Mouse (Mus musculus) T-cell, adult 2 months (primary cell): ENCODE results near the gene Nt5c3b.
A peak's percentile ranks its signal among the peaks of the same experiment; 100 is the strongest.

Source experiments
- DNase-seq: peaks from one replicate; pipeline ENCODE4 v3.0.0; 2022; ENCODE audit warnings: low spot score

Gene Nt5c3b

GRCm38 (mm10) chr11:100426820-100427219 lies 14.8 kb downstream of the Nt5c3b start:
- DNase-seq = no peak

- peak; percentile 57 for DNase-seq
Observed at GRCm38 (mm10) chr11:100425851-100426250, 15.8 kb downstream of the Nt5c3b start.

- DNase-seq = no peak
Observed at GRCm38 (mm10) chr11:100423836-100424235, 17.8 kb downstream of the Nt5c3b start.

GRCm38 (mm10) chr11:100421537-100421936 lies 20.1 kb downstream of the Nt5c3b start:
- no peak for DNase-seq

- DNase-seq = peak; percentile 23
Observed at GRCm38 (mm10) chr11:100414914-100415822, 26.4 kb downstream of the Nt5c3b start, which contains the start of gene Fkbp10. Gene Fkbp10, plus strand, starts transcription at chr11:100415697.

GRCm38 (mm10) chr11:100414021-100414913 lies 27.3 kb downstream of the Nt5c3b start, which contains the start of gene P3h4:
Gene P3h4, minus strand, starts transcription at chr11:100414836.
- DNase-seq = peak; percentile 45

GRCm38 (mm10) chr11:100413541-100413940 lies 28.1 kb downstream of the Nt5c3b start:
- DNase-seq = no peak

GRCm38 (mm10) chr11:100411736-100412135 lies 29.9 kb downstream of the Nt5c3b start:
- peak; percentile 42 for DNase-seq

GRCm38 (mm10) chr11:100409686-100410085 lies 31.9 kb downstream of the Nt5c3b start:
- DNase-seq = no peak

GRCm38 (mm10) chr11:100408835-100409462 lies 32.7 kb downstream of the Nt5c3b start:
- no peak for DNase-seq

- DNase-seq = peak; percentile 56
Observed at GRCm38 (mm10) chr11:100408076-100408834, 33.4 kb downstream of the Nt5c3b start.

- DNase-seq = no peak
Observed at GRCm38 (mm10) chr11:100406995-100407705, 34.5 kb downstream of the Nt5c3b start.

GRCm38 (mm10) chr11:100406273-100406672 lies 35.3 kb downstream of the Nt5c3b start:
- no peak for DNase-seq

GRCm38 (mm10) chr11:100404456-100405074 lies 37.0 kb downstream of the Nt5c3b start:
- no peak for DNase-seq

GRCm38 (mm10) chr11:100403445-100404134 lies 38.0 kb downstream of the Nt5c3b start:
- no peak for DNase-seq

GRCm38 (mm10) chr11:100402682-100403081 lies 38.9 kb downstream of the Nt5c3b start:
- no peak for DNase-seq

- DNase-seq = no peak
Observed at GRCm38 (mm10) chr11:100402240-100402639, 39.4 kb downstream of the Nt5c3b start.

- DNase-seq = no peak
Observed at GRCm38 (mm10) chr11:100400842-100401241, 40.8 kb downstream of the Nt5c3b start.

- DNase-seq = no peak
Observed at GRCm38 (mm10) chr11:100399727-100400538, 41.7 kb downstream of the Nt5c3b start.
